Mouse (Mus musculus) 3T3-L1 (cell line): ENCODE measurements at regions not wholly inside any gene's neighbourhood (a gene's known extent, or its start where the extent isn't known, plus 50 kb on each side); places are given as distances from the start of the nearest gene placed in this dataset.

Experiments used
- DNase-seq: peaks from one replicate; pipeline ENCODE4 v3.0.0-alpha.2; 2015; ENCODE audit warnings: low read depth, low spot score

- no peak for DNase-seq
Measured at GRCm38 (mm10) chr12:39952854-39953253, 85.0 kb downstream of the Arl4a start.

- DNase-seq: no peak
Measured at GRCm38 (mm10) chr12:39951911-39952310, 85.9 kb downstream of the Arl4a start.

- DNase-seq: no peak
Measured at GRCm38 (mm10) chr12:39950270-39950801, 87.5 kb downstream of the Arl4a start.

GRCm38 (mm10) chr12:39942910-39943309, 94.9 kb downstream of the Arl4a start:
- no peak for DNase-seq

- no peak for DNase-seq
Measured at GRCm38 (mm10) chr12:39941162-39941561, 96.7 kb downstream of the Arl4a start.

- peak; percentile 9 for DNase-seq
Measured at GRCm38 (mm10) chr12:39939017-39939416, 98.8 kb downstream of the Arl4a start.

GRCm38 (mm10) chr12:39938211-39938610, 99.6 kb downstream of the Arl4a start:
- DNase-seq: no peak

GRCm38 (mm10) chr12:39936331-39936730, 101.5 kb downstream of the Arl4a start:
- DNase-seq: no peak

- no peak for DNase-seq
Measured at GRCm38 (mm10) chr12:39935775-39936174, 102.0 kb downstream of the Arl4a start.

- DNase-seq: no peak
Measured at GRCm38 (mm10) chr12:39934877-39935276, 102.9 kb downstream of the Arl4a start.

GRCm38 (mm10) chr12:39931251-39931650, 106.6 kb downstream of the Arl4a start:
- DNase-seq: peak; percentile 24

GRCm38 (mm10) chr12:39927902-39928301, 109.9 kb downstream of the Arl4a start:
- no peak for DNase-seq

GRCm38 (mm10) chr12:39927014-39927413, 110.8 kb downstream of the Arl4a start:
- no peak for DNase-seq

- no peak for DNase-seq
Measured at GRCm38 (mm10) chr12:39921481-39921880, 116.3 kb downstream of the Arl4a start.

- DNase-seq: peak; percentile 12
Measured at GRCm38 (mm10) chr12:39920466-39920913, 117.3 kb downstream of the Arl4a start.

- no peak for DNase-seq
Measured at GRCm38 (mm10) chr12:39919909-39920308, 117.9 kb downstream of the Arl4a start.

GRCm38 (mm10) chr12:39888493-39888892, 149.3 kb downstream of the Arl4a start:
- no peak for DNase-seq

GRCm38 (mm10) chr12:39885366-39885765, 152.5 kb downstream of the Arl4a start:
- DNase-seq: no peak

GRCm38 (mm10) chr12:39880309-39880708, 157.5 kb downstream of the Arl4a start:
- no peak for DNase-seq

- no peak for DNase-seq
Measured at GRCm38 (mm10) chr12:39873917-39874316, 163.9 kb downstream of the Arl4a start.

GRCm38 (mm10) chr12:39861797-39862196, 176.0 kb downstream of the Arl4a start:
- DNase-seq: no peak

- DNase-seq: no peak
Measured at GRCm38 (mm10) chr12:39851610-39852009, 186.2 kb downstream of the Arl4a start.

- DNase-seq: no peak
Measured at GRCm38 (mm10) chr12:39849346-39850058, 188.3 kb downstream of the Arl4a start.
